Mouse (Mus musculus): ENCODE data around the gene Atg2a. TPM values are rescaled to one million over a fixed set of nuclear protein-coding genes. Genes with fewer than 3 reads are reported as not detected.
"Not testable (repeated sequence)": the region's sequence is repeated elsewhere in the genome, so short reads cannot be mapped to it uniquely, and the experiment has no call there.

The Atg2a gene
- polyA plus RNA-seq, 1 experiment from 2014 or later, result 10.7 TPM

DNA sequence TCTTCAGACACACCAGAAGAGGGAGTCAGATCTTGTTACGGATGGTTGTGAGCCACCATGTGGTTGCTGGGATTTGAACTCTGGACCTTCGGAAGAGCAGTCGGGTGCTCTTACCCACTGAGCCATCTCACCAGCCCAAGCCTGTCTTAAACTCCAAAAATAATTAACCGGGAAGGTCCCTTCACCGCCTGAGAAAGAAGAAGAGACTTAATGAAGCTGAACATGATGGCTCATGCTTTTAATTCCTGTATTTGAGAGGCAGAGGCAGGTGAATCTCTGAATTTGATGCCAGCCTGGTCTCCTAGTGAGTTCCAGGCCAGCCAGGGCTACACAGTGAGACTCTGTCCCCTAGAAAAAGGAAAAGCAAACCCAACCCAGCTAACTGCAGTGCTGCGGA is 49.2 kb downstream of the Atg2a start:
- not testable (repeated sequence) for ATAC-seq (ENCODE audit: low FRiP score, low read depth); H3K9ac ChIP-seq; H3K4me2 ChIP-seq (replicated peaks); H3K9me3 ChIP-seq; H3K4me3 ChIP-seq; H3K27me3 ChIP-seq; H3K27ac ChIP-seq
- Histone ChIP-seq H3K36me3 (peaks cover 85% of the 10 kb centered on the region), H3K4me1 (peaks cover 17% of the 10 kb centered on the region)
- WGBS, result 96% methylated on average over 5 of the region's 6 CpGs

DNA sequence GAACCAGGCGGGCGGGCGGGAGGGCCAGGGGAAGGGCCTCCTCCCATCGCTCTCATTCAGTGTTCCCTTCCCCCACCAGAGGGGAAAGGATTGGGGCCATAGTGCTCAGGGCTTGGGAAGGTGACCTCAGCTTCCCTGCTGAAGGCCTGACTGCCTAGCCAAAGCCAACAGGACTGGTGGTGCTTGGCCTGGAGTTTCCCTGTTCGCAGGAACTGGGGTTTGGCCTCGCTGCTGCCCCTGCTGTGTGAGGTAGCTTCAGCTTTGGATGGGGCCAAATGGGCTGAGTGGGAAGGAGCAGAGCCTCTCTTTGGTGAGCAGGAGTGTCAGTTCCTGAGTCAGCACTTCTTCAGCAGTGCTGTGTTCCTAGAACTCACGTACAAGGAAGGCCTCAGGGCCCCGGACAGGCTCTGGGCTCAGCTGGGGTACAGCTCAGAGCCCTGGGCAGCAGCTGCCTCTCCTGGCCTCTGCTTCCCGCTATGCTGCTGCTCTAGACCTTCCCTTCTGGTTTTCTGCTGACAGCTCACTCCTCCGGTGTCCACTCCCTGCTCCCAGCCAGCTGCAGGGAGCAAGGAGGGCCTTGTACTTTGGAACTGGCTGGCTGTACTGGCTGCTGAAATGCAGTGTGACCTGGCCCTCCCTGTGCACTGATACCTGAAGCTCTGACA is 49.8 kb downstream of the Atg2a start:
- Histone ChIP-seq H3K4me1 (peaks cover 17% of the 10 kb centered on the region), H3K4me2 (replicated peaks) (no peak overlapping the region), H3K27me3 (no peaks in the 10 kb centered on the region), H3K9me3 (no peaks in the 10 kb centered on the region), H3K4me3 (no peak overlapping the region), H3K9ac (no peak overlapping the region), H3K36me3 (peaks cover 85% of the 10 kb centered on the region), H3K27ac (no peak overlapping the region)
- no peak for ATAC-seq (ENCODE audit: low FRiP score, low read depth)
- 80% methylated on average over 10 of the region's 10 CpGs for WGBS

DNA sequence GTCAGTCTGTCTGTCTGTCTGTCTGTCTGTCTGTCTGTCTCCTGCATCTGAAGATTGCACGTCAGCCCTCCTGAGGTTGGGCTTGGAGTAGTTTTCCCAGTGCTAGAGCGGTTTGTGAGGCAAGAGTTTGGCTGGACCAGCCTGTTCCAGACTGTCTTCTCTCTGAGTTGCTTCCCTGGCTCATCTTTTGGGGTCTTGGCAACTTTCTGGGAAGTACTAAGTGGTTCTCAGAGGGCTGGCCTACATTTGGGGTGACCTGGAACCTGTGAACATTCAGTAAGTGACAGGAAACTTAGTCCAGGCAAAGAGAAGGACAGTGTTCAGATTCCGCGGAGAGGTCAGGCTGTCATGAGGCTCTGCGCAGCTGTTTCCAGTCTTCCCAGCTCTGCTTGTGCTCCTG is 50.8 kb downstream of the Atg2a start:
- Histone ChIP-seq H3K27me3 (no peaks in the 10 kb centered on the region), H3K36me3 (peaks cover 85% of the 10 kb centered on the region), H3K4me1 (peaks cover 12% of the 10 kb centered on the region), H3K9ac (no peak overlapping the region), H3K4me3 (no peak overlapping the region), H3K27ac (no peak overlapping the region), H3K9me3 (no peaks in the 10 kb centered on the region), H3K4me2 (replicated peaks) (no peak overlapping the region)
- 87% methylated on average over 5 of the region's 5 CpGs for WGBS
- ATAC-seq (ENCODE audit: low FRiP score, low read depth), result no peak

DNA sequence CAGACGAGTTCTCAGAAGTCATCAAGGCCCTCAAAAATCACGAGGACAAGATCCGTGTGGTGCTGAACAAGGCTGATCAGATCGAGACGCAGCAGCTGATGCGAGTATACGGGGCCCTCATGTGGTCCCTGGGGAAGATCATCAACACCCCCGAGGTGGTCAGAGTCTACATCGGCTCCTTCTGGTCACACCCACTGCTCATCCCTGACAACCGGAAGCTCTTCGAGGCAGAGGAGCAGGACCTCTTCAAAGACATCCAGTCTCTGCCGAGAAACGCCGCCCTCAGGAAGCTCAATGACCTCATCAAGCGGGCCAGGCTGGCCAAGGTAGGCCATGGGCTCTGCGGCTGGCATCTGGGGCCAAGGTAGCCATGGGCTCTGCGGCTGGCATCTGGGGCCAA is 52.8 kb downstream of the Atg2a start:
- Histone ChIP-seq H3K4me3 (no peak overlapping the region), H3K4me2 (replicated peaks) (no peak overlapping the region), H3K9ac (no peak overlapping the region), H3K27me3 (no peaks in the 10 kb centered on the region), H3K9me3 (no peaks in the 10 kb centered on the region), H3K27ac (no peak overlapping the region), H3K4me1 (no peaks in the 10 kb centered on the region), H3K36me3 (peaks cover 94% of the 10 kb centered on the region)
- ATAC-seq (ENCODE audit: low FRiP score, low read depth), result no peak
- 94% methylated on average over 17 of the region's 17 CpGs for WGBS

DNA sequence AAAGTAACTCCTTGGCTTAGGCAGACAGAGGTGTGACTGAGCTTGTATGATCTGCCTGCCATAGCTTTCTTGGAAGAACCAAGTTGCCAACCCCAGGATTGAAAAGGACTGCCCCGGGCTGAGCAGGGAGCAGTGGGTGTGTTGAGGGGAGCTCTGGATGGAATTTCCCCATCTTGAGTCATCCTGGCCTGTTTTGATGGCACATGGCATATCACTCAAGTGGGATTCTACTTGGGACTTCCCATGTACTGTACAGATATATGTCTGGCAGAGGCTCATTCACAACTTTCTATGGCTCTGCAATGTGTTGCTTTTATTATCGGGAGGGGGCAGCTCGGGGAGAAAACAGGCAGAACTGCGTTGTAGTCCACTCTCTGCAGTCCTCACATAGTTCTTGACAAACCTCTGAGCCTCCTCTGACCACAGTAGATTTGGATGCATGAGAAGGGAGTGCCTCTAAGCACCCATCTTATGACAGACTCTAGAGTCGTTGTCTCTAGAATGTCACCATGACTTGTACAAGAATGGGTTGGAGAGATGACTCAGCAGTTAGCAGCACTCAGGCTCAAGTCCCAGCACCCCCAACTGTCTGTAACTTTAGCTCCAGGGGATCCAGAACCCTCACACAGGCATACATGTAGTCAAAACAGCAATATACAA is 55.2 kb downstream of the Atg2a start:
- Histone ChIP-seq H3K9ac (no peak overlapping the region), H3K4me3 (no peak overlapping the region), H3K9me3 (no peaks in the 10 kb centered on the region), H3K4me2 (replicated peaks) (no peak overlapping the region), H3K4me1 (no peaks in the 10 kb centered on the region), H3K36me3 (peaks cover 96% of the 10 kb centered on the region), H3K27me3 (no peaks in the 10 kb centered on the region), H3K27ac (no peak overlapping the region)
- no peak for ATAC-seq (ENCODE audit: low FRiP score, low read depth)
- 86% methylated on average over 5 of the region's 5 CpGs for WGBS

DNA sequence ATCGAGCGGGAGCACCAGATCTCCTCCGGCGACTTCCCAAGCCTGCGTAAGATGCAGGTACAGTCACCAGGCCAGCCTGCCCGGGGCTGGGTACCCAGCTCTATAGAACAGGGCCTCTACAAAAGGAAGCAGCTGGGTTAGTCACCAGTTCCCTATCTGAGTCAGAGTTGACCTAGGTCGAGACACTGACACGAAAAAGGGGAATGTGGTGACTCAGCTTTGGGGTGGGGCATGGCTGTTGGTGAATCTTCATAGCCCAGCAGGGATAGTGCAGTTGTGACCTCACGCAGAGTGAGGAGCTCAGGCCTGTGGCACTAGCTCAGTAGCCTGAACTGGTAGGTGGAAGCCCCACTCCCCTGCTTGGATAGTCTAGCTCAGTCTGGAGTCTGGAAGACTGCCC is 56.2 kb downstream of the Atg2a start:
- Histone ChIP-seq H3K27ac (no peak overlapping the region), H3K36me3 (peaks cover 88% of the 10 kb centered on the region), H3K4me1 (peaks cover 4% of the 10 kb centered on the region), H3K27me3 (no peaks in the 10 kb centered on the region), H3K9ac (no peak overlapping the region; the same call in 1 of the 2 replicates), H3K9me3 (no peaks in the 10 kb centered on the region), H3K4me2 (replicated peaks) (no peak overlapping the region), H3K4me3 (no peak overlapping the region)
- no peak for ATAC-seq (ENCODE audit: low FRiP score, low read depth)
- 92% methylated on average over 9 of the region's 9 CpGs for WGBS

DNA sequence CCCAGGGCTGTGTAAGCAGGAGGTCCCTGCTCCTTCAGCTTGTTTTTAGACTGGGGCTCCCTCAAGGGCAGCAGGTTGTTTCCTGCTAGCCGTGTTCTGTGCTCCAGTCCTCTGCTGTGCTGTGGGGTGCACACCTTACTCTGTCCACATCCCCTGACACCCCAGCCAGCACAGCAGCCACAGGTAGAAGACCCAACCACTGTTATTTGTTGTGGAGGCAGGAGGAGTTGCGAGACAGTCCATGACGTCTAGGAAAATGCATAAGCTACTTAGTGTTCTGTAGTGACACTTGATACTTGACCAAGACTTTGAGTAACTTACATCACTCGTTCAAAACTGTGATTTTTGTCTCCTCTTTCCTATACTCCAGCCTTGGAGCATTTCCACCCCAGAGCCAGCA is 57.5 kb downstream of the Atg2a start:
- H3K36me3 ChIP-seq, result peaks cover 77% of the 10 kb centered on the region

DNA sequence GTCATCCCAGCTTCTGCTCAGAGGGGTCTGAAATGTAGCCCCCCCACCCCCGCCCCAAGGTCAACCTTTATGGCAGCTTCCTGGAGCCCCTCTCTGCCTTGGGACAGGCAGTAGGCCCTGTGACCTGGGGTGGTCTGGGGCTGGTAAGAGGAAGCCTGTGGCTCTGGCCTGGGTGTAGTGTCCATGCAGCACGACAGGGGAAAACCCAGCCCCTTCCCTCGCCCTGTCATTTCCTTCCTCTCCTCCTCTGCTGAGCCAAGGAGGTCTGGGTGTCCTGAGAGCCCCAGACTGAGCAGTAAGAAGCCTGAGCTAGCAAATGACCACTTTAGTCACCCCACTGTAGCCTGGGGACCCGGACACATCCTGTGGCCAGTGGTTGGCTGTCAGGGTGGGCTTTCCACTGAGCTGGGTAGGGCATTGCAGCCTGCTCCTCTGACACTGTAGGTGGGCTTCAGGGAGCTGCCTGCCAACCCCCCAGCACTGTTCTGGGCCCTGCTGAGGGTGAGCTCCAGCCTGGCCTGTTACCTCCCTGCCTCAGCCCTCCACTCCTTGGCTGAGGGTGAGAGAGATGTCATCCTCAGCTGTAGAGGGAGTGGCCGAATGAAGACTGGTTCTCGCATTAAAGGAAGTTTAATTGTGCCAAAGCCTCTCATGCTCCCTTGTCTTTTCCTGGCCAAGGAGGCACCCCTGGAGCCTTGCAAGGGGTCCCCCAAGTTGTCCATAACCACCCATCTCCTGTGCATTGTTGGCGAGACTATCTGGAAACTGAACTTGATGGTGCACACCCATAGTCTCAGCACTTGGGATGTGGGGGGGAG is 58.2 kb downstream of the Atg2a start:
- no peak overlapping the region for H3K9ac ChIP-seq
- no peaks in the 10 kb centered on the region for H3K27me3 ChIP-seq
- no peak overlapping the region for H3K4me2 ChIP-seq (replicated peaks)
- H3K4me3 ChIP-seq, result no peak overlapping the region
- no peaks in the 10 kb centered on the region for H3K9me3 ChIP-seq
- H3K27ac ChIP-seq, result no peak overlapping the region
- peaks cover 70% of the 10 kb centered on the region for H3K36me3 ChIP-seq
- no peak for ATAC-seq (ENCODE audit: low FRiP score, low read depth)
- 86% methylated on average over 7 of the region's 7 CpGs for WGBS
- H3K4me1 ChIP-seq, result peaks cover 16% of the 10 kb centered on the region

More for the DNA sequence above, 57.5 kb downstream of the Atg2a start:
- no peaks in the 10 kb centered on the region for H3K9me3 ChIP-seq
- H3K27ac ChIP-seq, result no peak overlapping the region
- no peak overlapping the region for H3K9ac ChIP-seq
- peaks cover 16% of the 10 kb centered on the region for H3K4me1 ChIP-seq
- WGBS, result 77% methylated on average over 4 of the region's 4 CpGs
- no peaks in the 10 kb centered on the region for H3K27me3 ChIP-seq
- H3K4me3 ChIP-seq, result no peak overlapping the region
- ATAC-seq (ENCODE audit: low FRiP score, low read depth), result no peak
- no peak overlapping the region for H3K4me2 ChIP-seq (replicated peaks)

DNA sequence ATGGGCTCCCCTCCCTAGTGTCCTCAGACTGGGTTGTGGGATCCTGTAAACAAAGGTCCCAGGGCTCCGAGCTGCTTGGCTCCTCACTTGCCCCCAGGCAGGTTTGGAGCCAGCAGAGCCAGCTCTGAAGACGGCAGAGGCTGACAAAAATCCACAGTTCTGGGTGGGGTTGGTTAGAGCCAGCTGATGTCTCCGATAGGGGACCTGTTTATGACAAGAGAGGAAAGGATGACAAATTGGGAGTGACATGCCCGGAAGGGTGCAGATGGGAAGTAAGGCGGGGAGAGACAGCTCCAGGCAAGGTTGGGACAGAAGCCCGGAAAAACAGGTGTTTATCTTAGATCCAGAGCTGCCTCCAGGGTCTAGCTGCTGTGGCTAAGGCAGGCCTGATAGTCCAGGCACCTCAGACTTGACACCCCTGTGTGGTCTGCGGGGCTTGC is 59.0 kb downstream of the Atg2a start:
- no peak for ATAC-seq (ENCODE audit: low FRiP score, low read depth)
- no peaks in the 10 kb centered on the region for H3K27me3 ChIP-seq
- H3K9ac ChIP-seq, result no peak overlapping the region
- peaks cover 16% of the 10 kb centered on the region for H3K4me1 ChIP-seq
- no peak overlapping the region for H3K4me3 ChIP-seq
- no peak overlapping the region for H3K4me2 ChIP-seq (replicated peaks)
- 71% methylated on average over 7 of the region's 7 CpGs for WGBS
- no peaks in the 10 kb centered on the region for H3K9me3 ChIP-seq
- H3K36me3 ChIP-seq, result peaks cover 62% of the 10 kb centered on the region
- no peak overlapping the region for H3K27ac ChIP-seq

DNA sequence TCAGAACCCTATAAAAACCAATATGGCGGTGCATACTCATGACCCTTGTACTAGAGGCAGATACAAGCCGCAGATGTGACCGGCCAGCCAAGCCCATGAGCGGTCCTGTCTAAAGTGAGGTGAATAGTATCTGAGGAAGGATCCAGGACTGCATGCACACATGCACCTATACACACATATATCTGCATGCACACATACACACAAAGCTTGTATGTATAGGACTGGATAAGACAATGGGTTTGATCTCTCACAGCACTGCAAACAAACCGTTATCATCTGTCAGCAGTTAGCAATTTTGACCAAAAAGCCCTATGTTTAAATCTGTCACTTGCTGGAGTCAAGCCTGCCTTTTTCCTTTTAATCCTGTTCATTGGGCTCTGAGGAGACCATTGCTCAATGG is 60.6 kb downstream of the Atg2a start:
- H3K4me2 ChIP-seq (replicated peaks), result no peak overlapping the region
- WGBS, result 94% methylated on average over 5 of the region's 5 CpGs
- H3K9me3 ChIP-seq, result no peaks in the 10 kb centered on the region
- peaks cover 45% of the 10 kb centered on the region for H3K36me3 ChIP-seq
- H3K9ac ChIP-seq, result peak overlapping the region; percentile 35; the same call in 1 of the 2 replicates
- peaks cover 26% of the 10 kb centered on the region for H3K4me1 ChIP-seq
- no peak overlapping the region for H3K4me3 ChIP-seq
- no peak for ATAC-seq (ENCODE audit: low FRiP score, low read depth)
- H3K27ac ChIP-seq, result peak overlapping the region; percentile 67
- no peaks in the 10 kb centered on the region for H3K27me3 ChIP-seq

DNA sequence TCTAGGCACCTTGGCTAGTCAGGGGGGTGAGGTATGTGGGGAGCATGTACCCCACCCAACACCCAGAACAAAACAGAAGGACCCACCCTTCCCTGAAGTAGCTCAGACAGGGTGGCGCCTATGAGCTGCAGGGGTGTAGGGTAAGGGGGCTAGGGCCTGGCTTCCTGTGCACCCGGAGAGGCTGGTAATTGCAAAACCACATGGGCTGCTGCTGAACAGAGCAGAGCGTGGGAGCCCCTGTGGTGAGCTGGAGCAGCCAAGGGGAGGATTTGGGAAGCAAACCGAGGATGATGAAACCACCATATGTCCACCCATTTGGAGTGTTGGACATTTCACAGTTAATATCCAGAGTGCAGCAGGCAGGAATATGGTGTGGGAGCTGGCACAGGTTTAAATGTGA is 61.1 kb downstream of the Atg2a start:
- WGBS, result 36% methylated on average over 4 of the region's 4 CpGs
- peak overlapping the region; percentile 67 for H3K27ac ChIP-seq
- H3K36me3 ChIP-seq, result peaks cover 41% of the 10 kb centered on the region
- peak overlapping the region; percentile 35 for H3K9ac ChIP-seq
- H3K4me2 ChIP-seq (replicated peaks), result no peak overlapping the region
- ATAC-seq (ENCODE audit: low FRiP score, low read depth), result peak; percentile 33; the same call in 1 of the 2 replicates
- peaks cover 30% of the 10 kb centered on the region for H3K4me1 ChIP-seq
- H3K9me3 ChIP-seq, result no peaks in the 10 kb centered on the region
- H3K4me3 ChIP-seq, result no peak overlapping the region
- H3K27me3 ChIP-seq, result no peaks in the 10 kb centered on the region

DNA sequence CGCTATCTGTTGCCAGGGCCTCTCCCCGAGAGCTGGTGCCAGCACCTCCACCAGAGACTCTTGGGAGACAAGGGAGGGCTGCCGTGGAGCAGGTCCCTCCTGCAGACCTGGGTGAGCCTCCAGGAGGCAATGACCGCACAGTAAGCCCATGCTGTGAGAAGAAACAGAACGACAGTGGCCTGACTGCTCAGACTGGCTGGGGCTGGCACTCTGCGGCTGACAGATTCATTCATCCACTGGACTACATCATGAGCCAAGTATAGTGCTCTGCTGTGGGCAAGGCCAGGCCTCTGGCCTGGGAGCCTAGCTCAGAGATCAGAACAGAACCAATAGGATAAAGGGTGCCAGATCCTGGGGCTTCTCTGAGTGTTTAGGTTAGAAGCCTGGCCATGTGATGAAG is 62.4 kb downstream of the Atg2a start:
- H3K36me3 ChIP-seq, result peaks cover 28% of the 10 kb centered on the region
- H3K4me2 ChIP-seq (replicated peaks), result no peak overlapping the region
- H3K9ac ChIP-seq, result peak overlapping the region; percentile 20; the same call in 1 of the 2 replicates
- ATAC-seq (ENCODE audit: low FRiP score, low read depth), result no peak
- H3K27ac ChIP-seq, result peak overlapping the region; percentile 23; the same call in 1 of the 2 replicates
- H3K27me3 ChIP-seq, result no peaks in the 10 kb centered on the region
- H3K4me3 ChIP-seq, result no peak overlapping the region
- H3K4me1 ChIP-seq, result peaks cover 37% of the 10 kb centered on the region
- WGBS, result 78% methylated on average over 6 of the region's 6 CpGs
- H3K9me3 ChIP-seq, result no peaks in the 10 kb centered on the region
